Mouse (Mus musculus) stomach, postnatal 0 days (tissue): ENCODE data around the gene Ext2.

Experiments
- CTCF ChIP-seq: IDR thresholded peaks from 2 replicates; pipeline ENCODE4 v1.5.1; 2016; ENCODE audit warnings: antibody characterized with exemption, low read depth, mild to moderate bottlenecking, moderate library complexity
- EP300 ChIP-seq: optimal IDR thresholded peaks from 2 replicates; pipeline ENCODE3; 2016; ENCODE audit warnings: antibody characterized with exemption

- no peak for TF ChIP-seq CTCF
- no peak for TF ChIP-seq EP300
Measured at GRCm38 (mm10) chr2:93779897-93780208, 42.5 kb downstream of the Ext2 start.
